Mouse (Mus musculus): ENCODE results near the gene Dmp1.

Gene Dmp1

DNA sequence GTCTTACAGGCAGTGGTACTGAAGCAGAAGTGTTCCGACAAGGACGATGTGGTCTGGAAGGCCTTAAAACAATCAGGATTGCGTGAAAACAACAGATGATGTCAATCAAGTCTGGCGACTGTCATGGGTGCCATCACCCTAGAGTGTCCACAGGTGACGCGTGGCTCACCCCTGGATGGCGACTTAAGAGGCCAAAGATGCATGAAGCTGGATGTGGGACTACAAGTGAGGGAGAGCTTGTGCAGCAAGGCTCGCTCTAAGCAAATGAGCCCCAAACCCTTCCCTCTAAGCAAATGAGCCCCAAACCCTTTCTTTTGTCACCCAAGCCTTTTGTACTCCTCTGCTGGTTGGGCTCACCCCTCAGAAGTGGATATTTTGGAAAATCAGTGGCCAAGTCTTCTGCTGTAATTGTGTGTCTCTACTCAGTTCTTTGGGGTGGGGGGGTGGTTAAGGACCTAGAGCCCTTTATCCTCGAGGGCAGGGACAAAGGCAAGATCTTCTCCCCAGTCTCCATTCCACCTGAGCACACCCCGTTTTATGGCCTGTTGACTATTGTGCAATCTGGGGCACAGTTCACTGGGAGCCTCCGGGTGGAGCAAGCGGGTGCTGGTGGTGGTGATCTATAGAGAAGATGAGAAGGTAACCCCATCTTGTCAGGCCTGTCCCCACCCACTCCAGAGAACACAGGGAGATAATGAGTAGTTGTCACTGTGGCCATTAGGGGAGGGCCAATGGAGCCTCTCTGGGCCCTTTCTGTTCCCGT, 60.8 kb downstream of the Dmp1 start:
- DNase-seq (ENCODE audit: low spot score) = no peak

Measured in ovary, adult 18-20 months (tissue).